Mouse (Mus musculus): ENCODE data around the gene Cxcr5.

Gene Cxcr5

GRCm38 (mm10) chr9:44561597-44561996 is at the start of gene Cxcr5:
Gene Cxcr5, minus strand, starts transcription at chr9:44561877.
- DNase-seq (ENCODE audit: low read depth) = peak; percentile 59

GRCm38 (mm10) chr9:44610371-44610770 is 48.7 kb upstream of the Cxcr5 start:
- DNase-seq (ENCODE audit: low read depth) = no peak

- DNase-seq (ENCODE audit: low read depth) = no peak
Measured at GRCm38 (mm10) chr9:44607306-44607705, 45.6 kb upstream of the Cxcr5 start.

- DNase-seq (ENCODE audit: low read depth) = peak; percentile 49
Measured at GRCm38 (mm10) chr9:44606646-44607045, 45.0 kb upstream of the Cxcr5 start.

- DNase-seq (ENCODE audit: low read depth) = no peak
Measured at GRCm38 (mm10) chr9:44605616-44606165, 44.0 kb upstream of the Cxcr5 start.

- DNase-seq (ENCODE audit: low read depth) = peak; percentile 91
Measured at GRCm38 (mm10) chr9:44604779-44605615, 43.3 kb upstream of the Cxcr5 start, which contains the start of gene Ddx6. Gene Ddx6, plus strand, starts transcription at chr9:44604892.

GRCm38 (mm10) chr9:44604290-44604778 is 42.7 kb upstream of the Cxcr5 start:
- DNase-seq (ENCODE audit: low read depth) = peak; percentile 88

GRCm38 (mm10) chr9:44603454-44604289 is 42.0 kb upstream of the Cxcr5 start:
- peak; percentile 90 for DNase-seq (ENCODE audit: low read depth)

GRCm38 (mm10) chr9:44602766-44603165 is 41.1 kb upstream of the Cxcr5 start:
- DNase-seq (ENCODE audit: low read depth) = peak; percentile 80

- DNase-seq (ENCODE audit: low read depth) = peak; percentile 43
Measured at GRCm38 (mm10) chr9:44600801-44601200, 39.1 kb upstream of the Cxcr5 start.

GRCm38 (mm10) chr9:44599616-44600015 is 37.9 kb upstream of the Cxcr5 start:
- no peak for DNase-seq (ENCODE audit: low read depth)

GRCm38 (mm10) chr9:44598899-44599495 is 37.3 kb upstream of the Cxcr5 start:
- no peak for DNase-seq (ENCODE audit: low read depth)

GRCm38 (mm10) chr9:44597742-44598141 is 36.1 kb upstream of the Cxcr5 start:
- no peak for DNase-seq (ENCODE audit: low read depth)

GRCm38 (mm10) chr9:44595537-44595930 is 33.9 kb upstream of the Cxcr5 start:
- DNase-seq (ENCODE audit: low read depth) = no peak

GRCm38 (mm10) chr9:44594901-44595536 is 33.3 kb upstream of the Cxcr5 start:
- no peak for DNase-seq (ENCODE audit: low read depth)

GRCm38 (mm10) chr9:44593886-44594285 is 32.2 kb upstream of the Cxcr5 start:
- DNase-seq (ENCODE audit: low read depth) = no peak

GRCm38 (mm10) chr9:44593221-44593620 is 31.5 kb upstream of the Cxcr5 start:
- DNase-seq (ENCODE audit: low read depth) = no peak

- DNase-seq (ENCODE audit: low read depth) = no peak
Measured at GRCm38 (mm10) chr9:44591595-44592188, 30.0 kb upstream of the Cxcr5 start.

GRCm38 (mm10) chr9:44590969-44591368 is 29.3 kb upstream of the Cxcr5 start:
- no peak for DNase-seq (ENCODE audit: low read depth)

- DNase-seq (ENCODE audit: low read depth) = no peak
Measured at GRCm38 (mm10) chr9:44589095-44589494, 27.4 kb upstream of the Cxcr5 start.

- no peak for DNase-seq (ENCODE audit: low read depth)
Measured at GRCm38 (mm10) chr9:44588605-44589004, 26.9 kb upstream of the Cxcr5 start.
